Mouse (Mus musculus): ENCODE measurements around the gene Dctn2. TPM values are rescaled to one million over a fixed set of nuclear protein-coding genes. Genes with fewer than 3 reads are reported as not detected.

Gene Dctn2
- polyA plus RNA-seq, 1 experiment from 2014 or later, result 198 TPM

DNA sequence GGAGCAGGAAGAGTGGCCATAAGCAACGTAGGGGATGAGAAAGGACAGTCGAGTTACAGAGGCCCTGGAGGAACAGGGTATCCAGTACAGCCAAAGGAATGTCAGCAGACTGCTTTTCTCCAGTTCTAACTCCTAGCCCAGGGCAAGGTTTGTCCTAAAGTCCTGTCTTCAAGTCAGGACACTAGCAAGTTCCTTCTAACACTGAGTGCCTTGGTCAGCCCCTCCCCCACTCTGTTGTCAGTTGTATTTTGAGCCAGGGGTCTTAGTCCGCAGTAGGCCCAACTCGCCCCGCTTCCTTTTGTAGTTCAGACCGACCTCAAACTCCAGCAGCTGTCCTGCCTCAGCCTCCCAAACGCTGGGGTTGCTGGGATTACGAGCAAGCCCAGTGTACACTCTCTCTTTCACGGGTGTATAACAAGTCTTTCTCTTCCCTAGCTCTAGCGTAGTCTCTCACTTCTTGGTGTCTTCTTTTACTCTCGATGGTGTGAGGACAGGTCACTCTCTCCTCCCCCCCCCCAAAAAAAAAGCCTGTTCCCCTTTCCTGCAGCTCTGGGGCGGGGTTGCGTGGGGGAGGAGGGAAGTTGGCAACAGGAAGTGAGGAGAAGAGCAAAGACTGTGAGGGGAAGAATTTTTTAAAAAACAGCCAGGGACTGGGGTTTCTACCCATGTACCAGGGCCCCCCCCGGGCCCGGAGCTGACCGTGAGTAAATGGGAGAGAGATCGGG, 57.1 kb downstream of the Dctn2 start:
- WGBS, result 59% methylated on average over 17 of the region's 17 CpGs
- peak overlapping the region; percentile 17; the same call in 1 of the 2 replicates for H3K4me2 ChIP-seq (replicated peaks; ENCODE audit: low read depth, low read length)
- H3K4me3 ChIP-seq (ENCODE audit: low read depth, low read length), result no peak overlapping the region; the same call in 1 of the 2 replicates
- H3K27ac ChIP-seq (ENCODE audit: low read length), result no peak overlapping the region; the same call in none of the 2 replicates
- DNase-seq (ENCODE audit: low spot score) (peak; percentile 51), ATAC-seq (no peak)
- H3K27me3 ChIP-seq (replicated peaks; ENCODE audit: insufficient read depth, low read length), result peaks cover 42% of the 10 kb centered on the region
- H3K4me1 ChIP-seq (ENCODE audit: insufficient read depth, low read depth, low read length), result peaks cover 8% of the 10 kb centered on the region
- no peak overlapping the region for H3K9ac ChIP-seq (replicated peaks; ENCODE audit: low read depth)
- no peaks in the 10 kb centered on the region for H3K9me3 ChIP-seq (ENCODE audit: low read length)
- no peak for TF ChIP-seq CTCF (IDR thresholded peaks at IDR 0.05)
- TF ChIP-seq EP300 (IDR thresholded peaks at IDR 0.05), result no peak
- H3K36me3 ChIP-seq (ENCODE audit: insufficient read depth, low read length), result no peaks in the 10 kb centered on the region

DNA sequence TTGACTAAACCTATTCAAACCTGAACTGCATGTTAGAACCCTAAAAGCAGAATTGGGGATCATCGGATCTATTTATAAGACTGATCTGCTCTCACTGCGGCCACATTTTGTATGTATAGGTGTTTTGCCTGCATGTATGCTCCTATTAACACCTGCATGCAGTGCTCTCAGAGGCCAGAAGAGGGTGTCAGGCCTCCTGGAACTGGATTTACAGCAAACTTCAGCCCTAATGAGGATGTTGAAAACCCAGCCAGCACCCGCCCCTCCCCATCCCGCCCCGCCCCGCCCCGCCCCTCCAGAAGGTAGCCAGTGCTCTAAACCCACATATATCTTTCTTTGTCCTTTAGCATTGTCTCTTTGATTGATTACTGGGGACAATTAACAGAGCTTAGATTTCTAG, 58.3 kb downstream of the Dctn2 start:
- H3K4me3 ChIP-seq (ENCODE audit: low read depth, low read length), result no peak overlapping the region
- ATAC-seq, result peak; percentile 53
- no peak overlapping the region for H3K4me2 ChIP-seq (replicated peaks; ENCODE audit: low read depth, low read length)
- peaks cover 8% of the 10 kb centered on the region for H3K4me1 ChIP-seq (ENCODE audit: insufficient read depth, low read depth, low read length)
- H3K9ac ChIP-seq (replicated peaks; ENCODE audit: low read depth), result no peak overlapping the region
- 10% methylated on average over 7 of the region's 7 CpGs for WGBS
- H3K9me3 ChIP-seq (ENCODE audit: low read length), result no peaks in the 10 kb centered on the region
- no peaks in the 10 kb centered on the region for H3K36me3 ChIP-seq (ENCODE audit: insufficient read depth, low read length)
- TF ChIP-seq CTCF (IDR thresholded peaks at IDR 0.05) (peak; percentile 68), EP300 (IDR thresholded peaks at IDR 0.05) (no peak)
- H3K27ac ChIP-seq (ENCODE audit: low read length), result no peak overlapping the region
- H3K27me3 ChIP-seq (replicated peaks; ENCODE audit: insufficient read depth, low read length), result peaks cover 42% of the 10 kb centered on the region
- DNase-seq (ENCODE audit: low spot score), result peak; percentile 72

DNA sequence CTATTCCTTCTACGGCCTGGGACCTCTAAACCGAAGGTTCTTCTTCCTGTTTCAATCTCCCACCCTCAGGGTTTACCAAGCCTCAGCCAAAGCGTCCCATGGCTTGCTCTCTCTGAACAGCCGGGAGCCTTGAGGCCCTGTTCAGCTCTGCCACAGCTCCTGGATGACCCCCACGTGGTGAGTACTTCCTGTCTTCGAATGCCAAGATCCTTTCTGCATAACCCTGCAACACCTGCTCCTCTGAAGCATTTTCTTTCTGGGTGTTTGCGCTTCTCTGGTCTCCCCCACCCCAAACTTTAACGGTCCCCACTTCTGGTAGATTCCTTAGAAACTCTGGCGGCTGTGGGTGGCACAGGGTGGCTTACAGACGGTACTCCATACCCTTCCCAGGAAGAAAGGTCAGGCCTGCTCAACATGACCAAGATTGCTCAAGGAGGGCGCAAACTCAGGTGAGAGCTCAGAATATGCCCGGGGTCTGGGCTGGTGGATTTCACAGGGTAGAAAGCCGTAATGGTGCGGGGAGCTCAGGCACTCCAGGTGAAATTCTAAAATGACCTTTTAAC, 59.4 kb downstream of the Dctn2 start:
- Histone ChIP-seq H3K4me1 (ENCODE audit: insufficient read depth, low read depth, low read length) (peaks cover 8% of the 10 kb centered on the region), H3K27ac (ENCODE audit: low read length) (no peak overlapping the region), H3K9ac (replicated peaks; ENCODE audit: low read depth) (no peak overlapping the region), H3K4me3 (ENCODE audit: low read depth, low read length) (peak overlapping the region; percentile 40), H3K9me3 (ENCODE audit: low read length) (no peaks in the 10 kb centered on the region), H3K27me3 (replicated peaks; ENCODE audit: insufficient read depth, low read length) (peaks cover 42% of the 10 kb centered on the region), H3K4me2 (replicated peaks; ENCODE audit: low read depth, low read length) (peak overlapping the region; percentile 69), H3K36me3 (ENCODE audit: insufficient read depth, low read length) (no peaks in the 10 kb centered on the region)
- TF ChIP-seq EP300 (IDR thresholded peaks at IDR 0.05) (no peak), CTCF (IDR thresholded peaks at IDR 0.05) (no peak)
- ATAC-seq, result no peak
- 34% methylated on average over 14 of the region's 14 CpGs for WGBS
- DNase-seq (ENCODE audit: low spot score), result no peak

GRCm38 (mm10) chr10:127326017-127326801, 60.0 kb downstream of the Dctn2 start:
- WGBS, result 2% methylated on average over 51 of the region's 54 CpGs
- peak overlapping the region; percentile 40 for H3K4me3 ChIP-seq (ENCODE audit: low read depth, low read length)
- H3K4me2 ChIP-seq (replicated peaks; ENCODE audit: low read depth, low read length), result peak overlapping the region; percentile 69
- no peak for TF ChIP-seq EP300 (IDR thresholded peaks at IDR 0.05)
- TF ChIP-seq CTCF (IDR thresholded peaks at IDR 0.05), result no peak
- H3K9ac ChIP-seq (replicated peaks; ENCODE audit: low read depth), result no peak overlapping the region
- peaks cover 48% of the 10 kb centered on the region for H3K27me3 ChIP-seq (replicated peaks; ENCODE audit: insufficient read depth, low read length)
- H3K27ac ChIP-seq (ENCODE audit: low read length), result no peak overlapping the region
- no peaks in the 10 kb centered on the region for H3K9me3 ChIP-seq (ENCODE audit: low read length)
- DNase-seq (ENCODE audit: low spot score) (no peak), ATAC-seq (peak; percentile 37; the same call in 1 of the 2 replicates)
- H3K4me1 ChIP-seq (ENCODE audit: insufficient read depth, low read depth, low read length), result peaks cover 8% of the 10 kb centered on the region
- no peaks in the 10 kb centered on the region for H3K36me3 ChIP-seq (ENCODE audit: insufficient read depth, low read length)

GRCm38 (mm10) chr10:127326828-127327227, 60.7 kb downstream of the Dctn2 start:
- peak overlapping the region; percentile 40 for H3K4me3 ChIP-seq (ENCODE audit: low read depth, low read length)
- TF ChIP-seq EP300 (IDR thresholded peaks at IDR 0.05) (no peak), CTCF (IDR thresholded peaks at IDR 0.05) (no peak)
- peak overlapping the region; percentile 69 for H3K4me2 ChIP-seq (replicated peaks; ENCODE audit: low read depth, low read length)
- no peaks in the 10 kb centered on the region for H3K9me3 ChIP-seq (ENCODE audit: low read length)
- DNase-seq (ENCODE audit: low spot score), result no peak
- H3K9ac ChIP-seq (replicated peaks; ENCODE audit: low read depth), result no peak overlapping the region
- H3K27me3 ChIP-seq (replicated peaks; ENCODE audit: insufficient read depth, low read length), result peaks cover 52% of the 10 kb centered on the region
- peak; percentile 1; the same call in 1 of the 2 replicates for ATAC-seq
- no peaks in the 10 kb centered on the region for H3K36me3 ChIP-seq (ENCODE audit: insufficient read depth, low read length)
- peaks cover 8% of the 10 kb centered on the region for H3K4me1 ChIP-seq (ENCODE audit: insufficient read depth, low read depth, low read length)
- 10% methylated on average over 28 of the region's 29 CpGs for WGBS
- no peak overlapping the region for H3K27ac ChIP-seq (ENCODE audit: low read length)

Measured in lung, postnatal 0 days (tissue).